Mouse (Mus musculus): ENCODE measurements around the gene Csnk2a1.

- no peak for TF ChIP-seq CTCF (IDR thresholded peaks at IDR 0.05; ENCODE audit: borderline replicate concordance, insufficient read depth, low read length)
- no peak for TF ChIP-seq POLR2A (IDR thresholded peaks at IDR 0.05; ENCODE audit: low read depth, low read length)
Measured at GRCm38 (mm10) chr2:152312996-152313395, 86.4 kb downstream of the Csnk2a1 start.

All from embryonic fibroblast, embryonic 13.5 days (primary cell).